Mouse (Mus musculus): ENCODE results near the gene Kdm7a. TPM values are rescaled to one million over a fixed set of nuclear protein-coding genes. Genes with fewer than 3 reads are reported as not detected.

The Kdm7a gene
- polyA plus RNA-seq, 1 experiment from 2014 or later = 4.7 TPM

DNA sequence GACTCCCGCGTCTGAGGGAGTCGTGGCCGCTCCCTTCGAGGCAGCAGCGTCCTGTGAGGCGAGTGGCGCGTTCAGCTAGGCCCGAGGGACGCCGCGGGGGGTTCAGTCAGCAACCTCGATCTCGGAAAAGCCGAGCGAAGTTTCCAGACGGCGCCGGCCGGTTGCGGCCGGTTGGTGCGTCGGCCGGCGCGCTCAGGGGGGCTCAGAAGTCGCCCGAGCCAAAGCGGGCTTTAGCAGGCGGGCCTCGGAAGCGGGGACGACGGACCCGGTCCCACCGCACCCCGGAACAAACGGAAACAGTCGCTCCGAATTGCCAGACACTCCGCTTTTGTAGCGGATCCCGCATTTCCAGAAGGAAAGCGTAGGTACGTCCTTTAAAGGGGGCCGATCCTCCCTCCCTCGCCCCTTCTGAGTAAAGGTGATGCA, 88.1 kb downstream of the Kdm7a start:
- peak; percentile 35; the same call in 1 of the 2 replicates for ATAC-seq (ENCODE audit: low FRiP score, low read depth)
- H3K4me1 ChIP-seq (replicated peaks) = 0 out of 2 replicates have a peak, but pooled peaks cover 4% of the 10 kb centered on the region
- H3K27ac ChIP-seq (replicated peaks) = no peak overlapping the region

DNA sequence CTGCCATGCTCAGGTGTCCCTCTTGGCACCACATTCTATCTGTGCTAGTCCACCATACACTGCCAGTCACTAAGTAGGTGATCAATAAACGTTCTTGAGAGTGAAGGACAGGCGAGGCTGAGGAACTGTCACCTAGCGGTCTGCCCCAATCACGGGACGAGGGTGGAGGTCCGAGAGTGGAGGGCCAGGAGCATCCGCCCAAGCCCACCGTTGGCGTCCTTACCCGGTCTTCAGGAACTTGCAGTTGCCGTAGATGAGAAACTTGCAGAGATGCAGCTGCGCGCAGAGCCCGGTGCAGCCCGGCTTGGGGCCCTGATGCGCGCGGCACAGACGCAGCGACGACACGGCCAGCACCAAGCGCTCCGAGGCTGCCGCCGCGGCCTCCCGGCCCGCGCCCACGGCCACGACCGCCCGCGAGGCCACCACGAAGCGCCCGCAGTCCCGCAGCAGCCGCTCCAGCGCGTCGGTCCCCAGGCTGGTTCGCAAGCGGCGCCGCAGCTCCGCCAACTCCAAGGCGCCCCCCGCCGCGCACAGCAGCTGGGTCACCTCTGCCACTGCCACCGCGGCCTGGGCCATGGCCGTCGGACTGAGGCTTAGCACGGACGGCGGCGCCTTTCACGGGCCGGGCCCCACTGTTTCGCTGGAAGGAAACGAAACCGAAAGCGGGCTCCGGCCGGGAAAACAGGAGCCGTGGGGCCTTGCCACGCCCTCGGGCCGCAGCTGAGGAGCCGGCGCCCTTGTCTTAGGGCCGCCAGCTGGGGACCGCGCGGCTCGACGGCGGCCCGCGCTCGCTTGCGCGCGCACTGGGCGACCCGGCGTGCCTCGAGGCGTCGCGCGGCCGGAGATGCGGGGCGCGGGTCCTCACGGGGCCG, 88.8 kb downstream of the Kdm7a start, which contains the start of gene Parp12:
Gene Parp12, minus strand, starts transcription at position 766 of the 872 bp plus-strand sequence.
- peak; percentile 67 for ATAC-seq (ENCODE audit: low FRiP score, low read depth)
- 2% methylated on average over 101 of the region's 101 CpGs for WGBS
- Histone ChIP-seq H3K4me3 (peak within 1 kb of the TSS; percentile 50), H3K27ac (replicated peaks) (no peak within 1 kb of the TSS), H3K27me3 (peaks cover 35% of the 10 kb centered on the region), H3K36me3 (no peaks in the 10 kb centered on the region), H3K9ac (peak within 1 kb of the TSS; percentile 39), H3K4me1 (replicated peaks) (0 out of 2 replicates have a peak, but pooled peaks cover 4% of the 10 kb centered on the region), H3K9me3 (no peaks in the 10 kb centered on the region), H3K4me2 (peak within 1 kb of the TSS; percentile 65)

More for the DNA sequence above, 88.1 kb downstream of the Kdm7a start:
- Histone ChIP-seq H3K9ac (no peak overlapping the region; the same call in 1 of the 2 replicates), H3K4me2 (peak overlapping the region; percentile 65), H3K36me3 (no peaks in the 10 kb centered on the region), H3K4me3 (peak overlapping the region; percentile 50), H3K9me3 (no peaks in the 10 kb centered on the region), H3K27me3 (peaks cover 35% of the 10 kb centered on the region)
- WGBS = 10% methylated on average over 46 of the region's 49 CpGs

DNA sequence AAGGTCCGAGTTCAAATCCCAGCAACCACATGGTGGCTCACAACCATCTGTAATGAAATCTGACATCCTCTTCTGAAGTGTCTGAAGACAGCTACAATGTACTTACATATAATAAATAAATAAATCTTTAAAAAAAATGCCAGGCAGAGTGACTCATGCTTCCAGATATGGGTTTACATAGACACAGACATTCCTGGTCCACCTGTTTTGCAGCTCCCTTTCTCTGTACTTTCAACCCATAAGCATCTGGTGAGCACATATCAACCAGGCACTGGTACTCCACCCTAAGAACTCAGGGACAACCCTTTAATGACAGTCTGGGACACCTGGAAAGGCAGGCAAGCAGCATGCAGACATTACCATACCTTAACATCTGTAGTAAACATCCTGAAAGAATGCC, 91.2 kb downstream of the Kdm7a start:
- ATAC-seq (ENCODE audit: low FRiP score, low read depth) = no peak
- Histone ChIP-seq H3K36me3 (no peaks in the 10 kb centered on the region), H3K9me3 (no peaks in the 10 kb centered on the region), H3K4me2 (no peak overlapping the region), H3K4me1 (replicated peaks) (0 out of 2 replicates have a peak, but pooled peaks cover 4% of the 10 kb centered on the region), H3K27me3 (peaks cover 35% of the 10 kb centered on the region), H3K27ac (replicated peaks) (no peak overlapping the region), H3K9ac (no peak overlapping the region), H3K4me3 (no peak overlapping the region)
- WGBS = 82% methylated on average over 1 of the region's 1 CpGs

DNA sequence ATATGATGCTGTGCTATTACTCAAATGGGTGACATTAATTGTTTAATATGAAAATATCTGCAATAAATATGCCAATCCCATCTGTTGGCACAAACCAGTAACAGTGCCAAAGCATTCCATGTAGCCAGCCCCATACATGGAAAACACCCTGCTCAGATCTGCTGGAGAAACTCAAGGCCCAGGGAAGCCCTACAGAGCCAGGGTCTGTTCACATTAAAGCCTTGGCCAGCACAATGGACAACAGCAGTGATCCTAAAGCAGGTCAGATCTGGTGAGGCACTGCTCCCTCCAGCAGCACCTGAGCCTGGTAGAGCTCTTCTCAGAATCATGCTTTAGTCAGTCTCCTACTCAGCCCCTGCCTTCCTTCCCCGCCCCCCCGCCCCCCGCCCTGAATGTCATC, 93.4 kb downstream of the Kdm7a start:
- Histone ChIP-seq H3K4me3 (no peak overlapping the region), H3K4me1 (replicated peaks) (0 out of 2 replicates have a peak, but pooled peaks cover 4% of the 10 kb centered on the region), H3K27me3 (peaks cover 26% of the 10 kb centered on the region), H3K9me3 (no peaks in the 10 kb centered on the region), H3K27ac (replicated peaks) (no peak overlapping the region), H3K9ac (no peak overlapping the region), H3K4me2 (no peak overlapping the region), H3K36me3 (no peaks in the 10 kb centered on the region)
- 89% methylated on average over 3 of the region's 3 CpGs for WGBS
- ATAC-seq (ENCODE audit: low FRiP score, low read depth) = no peak

DNA sequence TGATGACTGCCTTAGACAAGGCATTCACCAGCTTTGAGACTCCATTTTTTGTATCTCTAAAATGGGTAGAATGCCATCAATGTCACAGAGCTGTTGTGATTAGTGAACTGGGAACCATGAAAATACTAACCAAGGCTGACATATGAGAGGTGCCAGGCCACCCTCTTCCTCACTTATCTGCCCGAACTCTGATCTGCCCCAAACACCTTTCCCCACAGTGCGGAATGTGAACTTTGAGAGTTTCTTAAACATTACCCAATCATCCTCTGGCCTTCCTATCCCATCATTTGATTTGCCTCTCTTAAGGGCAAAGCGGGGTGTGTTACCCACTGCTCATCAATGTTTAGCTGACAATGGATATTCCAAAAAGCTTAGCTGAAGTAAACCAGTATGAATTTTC, 93.9 kb downstream of the Kdm7a start:
- Histone ChIP-seq H3K4me1 (replicated peaks) (0 out of 2 replicates have a peak, but pooled peaks cover 2% of the 10 kb centered on the region), H3K9me3 (no peaks in the 10 kb centered on the region), H3K27ac (replicated peaks) (no peak overlapping the region), H3K27me3 (peaks cover 23% of the 10 kb centered on the region), H3K36me3 (no peaks in the 10 kb centered on the region), H3K4me2 (no peak overlapping the region), H3K4me3 (no peak overlapping the region), H3K9ac (no peak overlapping the region)
- 93% methylated on average over 3 of the region's 3 CpGs for WGBS
- ATAC-seq (ENCODE audit: low FRiP score, low read depth) = no peak

DNA sequence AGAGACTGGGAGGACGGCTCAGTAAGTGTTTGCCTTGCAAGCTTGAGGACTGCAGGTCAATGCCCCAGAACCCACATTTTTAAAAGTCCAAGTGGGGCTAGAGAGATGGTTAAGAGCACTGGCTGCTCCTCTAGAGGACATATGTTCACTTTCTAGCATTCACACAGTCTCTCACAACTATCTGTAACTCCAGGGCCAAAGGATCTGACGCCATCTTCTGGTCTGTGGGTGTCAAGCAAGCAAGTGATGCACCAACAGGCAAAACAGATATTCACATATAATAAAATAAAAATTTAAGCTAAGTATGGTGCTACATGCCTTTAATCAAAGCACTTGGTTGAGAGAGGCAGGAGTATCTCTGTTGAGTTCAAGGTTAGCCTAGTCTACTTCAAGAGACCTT, 99.8 kb downstream of the Kdm7a start:
- Histone ChIP-seq H3K27ac (replicated peaks) (no peak overlapping the region), H3K36me3 (no peaks in the 10 kb centered on the region), H3K9ac (no peak overlapping the region), H3K4me1 (replicated peaks) (no peaks in the 10 kb centered on the region), H3K4me3 (no peak overlapping the region), H3K27me3 (no peaks in the 10 kb centered on the region), H3K4me2 (no peak overlapping the region), H3K9me3 (no peaks in the 10 kb centered on the region)
- ATAC-seq (ENCODE audit: low FRiP score, low read depth) = no peak
- WGBS = 59% methylated on average over 2 of the region's 2 CpGs

DNA sequence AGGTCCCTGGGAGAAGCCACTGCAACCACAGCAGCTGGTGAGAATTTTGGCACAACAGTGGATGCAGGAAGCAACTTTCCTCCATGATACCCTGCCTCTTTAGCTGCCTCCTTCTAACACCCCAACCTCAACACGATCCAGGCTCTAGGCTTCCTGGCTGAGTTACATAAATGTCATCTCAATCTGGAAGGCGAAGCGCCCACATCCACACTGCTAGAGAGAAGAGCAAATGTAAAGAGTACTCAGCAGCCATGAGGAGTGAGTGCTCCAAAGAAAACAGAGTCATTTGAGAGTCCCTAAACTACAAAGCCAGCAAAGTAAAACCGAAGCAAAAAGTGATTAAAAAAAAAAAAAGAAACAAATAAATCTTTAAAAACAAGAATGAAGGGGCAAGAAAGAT, 102.0 kb downstream of the Kdm7a start:
- 91% methylated on average over 4 of the region's 4 CpGs for WGBS
- H3K9ac ChIP-seq = no peak overlapping the region
- H3K4me1 ChIP-seq (replicated peaks) = no peaks in the 10 kb centered on the region
- H3K9me3 ChIP-seq = no peaks in the 10 kb centered on the region
- no peak overlapping the region for H3K27ac ChIP-seq (replicated peaks)
- H3K4me2 ChIP-seq = no peak overlapping the region
- no peak overlapping the region for H3K4me3 ChIP-seq
- ATAC-seq (ENCODE audit: low FRiP score, low read depth) = no peak
- no peaks in the 10 kb centered on the region for H3K27me3 ChIP-seq
- H3K36me3 ChIP-seq = no peaks in the 10 kb centered on the region

Other genes starting within 250 kb of the Kdm7a start
- gene Parp12, start 88.4 kb downstream of the Kdm7a start, polyA plus RNA-seq (2015; fragmentation: Nextera tagmentation; extraction: Ambion mirVana) = 2.9 and 3.9 TPM in 2 replicates
- gene Slc37a3, start 170.9 kb upstream of the Kdm7a start, polyA plus RNA-seq (2015; fragmentation: Nextera tagmentation; extraction: Ambion mirVana) = 58.2 and 58.4 TPM in 2 replicates
- 0.12 and 0.16 TPM in 2 replicates for gene Rab19, start 174.4 kb upstream of the Kdm7a start, polyA plus RNA-seq (2015; fragmentation: Nextera tagmentation; extraction: Ambion mirVana)
- gene Mkrn1, start 213.7 kb upstream of the Kdm7a start, polyA plus RNA-seq (2015; fragmentation: Nextera tagmentation; extraction: Ambion mirVana) = 231 and 232 TPM in 2 replicates

Data from hindbrain, embryonic 15.5 days (tissue).